Mouse (Mus musculus) forebrain, embryonic 14.5 days (tissue): ENCODE data around the gene Arl5c. TPM values are rescaled to one million over a fixed set of nuclear protein-coding genes. Genes with fewer than 3 reads are reported as not detected.

Experiments used
- ATAC-seq: fragments of 200-750 bp; cut with Nextera tagmentation; 2 replicates; pipeline ENCODE4 v1.8.0; 2017; ENCODE audit warnings: mild to moderate bottlenecking, moderate library complexity
- DNase-seq: peaks from one replicate; pipeline ENCODE4 v3.0.0-alpha.2; 2015; ENCODE audit warnings: low spot score
- H3K27ac ChIP-seq: fragments of 300-500 bp; sonication (generic); 2 replicates; pipeline ENCODE4 v1.5.1; 2014; ENCODE audit warnings: low read depth, mild to moderate bottlenecking, control low read depth, low read length, moderate library complexity
- H3K27me3 ChIP-seq: fragments of 300-500 bp; sonication (generic); replicated peaks from 2 replicates; pipeline ENCODE4 v1.6.1; 2014; ENCODE audit warnings: low read length, control low read depth, mixed read lengths; ENCODE audit not compliant: control insufficient read depth, insufficient read depth
- H3K36me3 ChIP-seq: fragments of 300-500 bp; sonication (generic); 2 replicates; pipeline ENCODE4 v1.6.1; 2014; ENCODE audit warnings: low read length, control low read depth; ENCODE audit not compliant: control insufficient read depth, insufficient read depth
- H3K4me1 ChIP-seq: fragments of 300-500 bp; sonication (generic); 2 replicates; pipeline ENCODE4 v1.6.1; 2014; ENCODE audit warnings: antibody characterized with exemption, low read length, control low read depth; ENCODE audit not compliant: control insufficient read depth, insufficient read depth
- H3K4me2 ChIP-seq: fragments of 300-500 bp; sonication (generic); 2 replicates; pipeline ENCODE4 v1.6.1; 2014; ENCODE audit warnings: mild to moderate bottlenecking, control low read depth, low read length
- H3K4me3 ChIP-seq: fragments of 300-500 bp; sonication (generic); 2 replicates; pipeline ENCODE4 v1.5.1; 2014; ENCODE audit warnings: low read depth, low read length, control low read depth
- H3K9ac ChIP-seq: fragments of 300-500 bp; sonication (generic); 2 replicates; pipeline ENCODE4 v1.6.1; 2014; ENCODE audit warnings: mild to moderate bottlenecking, low read length, control low read depth, moderate library complexity
- H3K9me3 ChIP-seq: fragments of 300-500 bp; sonication (generic); replicated peaks from 2 replicates; pipeline ENCODE4 v1.6.1; 2016; ENCODE audit warnings: low read length, control low read depth, mixed read lengths; ENCODE audit not compliant: control insufficient read depth
- WGBS: fragments of 180-500 bp; shearing (Covaris S2); extraction: QIAGEN DNeasy Blood & Tissue Kit; methylation state at CpG from one replicate; pipeline ENCODE4 v1.1.7; 2014; 5-methylcytosine and 5-hydroxymethylcytosine counted together
- polyA plus RNA-seq: library from polyadenylated mRNA; unstranded; fragments of >200 nt; fragmentation: Nextera tagmentation; extraction: Ambion mirVana; gene quantifications from 2 replicates; pipeline ENCODE4 v1.2.1, GENCODE M21; 2014

Gene Arl5c
- polyA plus RNA-seq, 1 experiment from 2014 or later: 4.8 TPM

DNA sequence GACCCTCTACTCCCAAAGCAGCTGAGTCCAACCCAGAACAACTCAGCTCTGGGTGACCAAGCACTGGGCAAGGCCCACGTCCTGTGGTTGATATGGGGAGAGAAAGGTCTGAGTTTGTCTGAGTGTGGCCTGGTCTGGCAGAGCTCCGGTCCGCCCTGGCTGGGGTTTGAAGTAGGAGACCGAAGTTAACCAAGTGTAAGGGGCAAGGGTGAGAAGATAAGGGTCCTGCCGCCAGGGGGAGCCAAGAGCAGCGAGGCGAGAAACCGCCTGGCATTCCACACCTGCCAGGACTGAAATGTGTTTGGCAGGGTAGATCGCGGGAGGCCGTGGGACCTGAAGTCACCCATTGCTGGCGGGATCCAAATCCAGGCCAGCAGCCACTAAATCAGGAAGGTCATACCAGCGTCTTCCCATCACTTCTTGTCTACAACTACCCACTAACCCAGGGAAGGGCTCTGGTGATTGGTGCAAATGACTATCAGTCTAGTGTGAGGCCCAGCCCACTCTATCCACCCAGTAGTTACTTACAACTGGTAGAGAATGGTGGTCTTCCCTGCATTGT, 1.4 kb downstream of the Arl5c start:
- Histone ChIP-seq H3K27me3 (no peaks in the 10 kb centered on the region), H3K4me3 (peak overlapping the region; percentile 40), H3K4me2 (peak overlapping the region; percentile 84), H3K36me3 (no peaks in the 10 kb centered on the region), H3K9ac (no peak overlapping the region), H3K4me1 (peaks cover 16% of the 10 kb centered on the region), H3K9me3 (no peaks in the 10 kb centered on the region), H3K27ac (no peak overlapping the region)
- DNase-seq (peak; percentile 63), ATAC-seq (peak; percentile 51)
- WGBS: 2% methylated on average over 13 of the region's 13 CpGs

GRCm38 (mm10) chr11:97988530-97989096, 7.4 kb downstream of the Arl5c start:
- peak overlapping the region; percentile 59 for H3K4me2 ChIP-seq
- H3K27me3 ChIP-seq: peaks cover 28% of the 10 kb centered on the region
- peak overlapping the region; percentile 79 for H3K9ac ChIP-seq
- peak overlapping the region; percentile 78 for H3K27ac ChIP-seq
- peak overlapping the region; percentile 85 for H3K4me3 ChIP-seq
- no peaks in the 10 kb centered on the region for H3K9me3 ChIP-seq
- H3K4me1 ChIP-seq: peaks cover 7% of the 10 kb centered on the region
- no peaks in the 10 kb centered on the region for H3K36me3 ChIP-seq
- ATAC-seq (peak; percentile 93), DNase-seq (peak; percentile 96)
- WGBS: under 1% methylated on average over 26 of the region's 26 CpGs

- DNase-seq (peak; percentile 94), ATAC-seq (peak; percentile 87)
- no peaks in the 10 kb centered on the region for H3K9me3 ChIP-seq
- H3K4me1 ChIP-seq: peaks cover 7% of the 10 kb centered on the region
- H3K27me3 ChIP-seq: peaks cover 28% of the 10 kb centered on the region
- no peaks in the 10 kb centered on the region for H3K36me3 ChIP-seq
- peak overlapping the region; percentile 85 for H3K4me3 ChIP-seq
- peak overlapping the region; percentile 78 for H3K27ac ChIP-seq
- H3K9ac ChIP-seq: peak overlapping the region; percentile 79
- peak overlapping the region; percentile 59 for H3K4me2 ChIP-seq
- under 1% methylated on average over 42 of the region's 42 CpGs for WGBS
Observed at GRCm38 (mm10) chr11:97987551-97988526, 8.1 kb downstream of the Arl5c start.

- peaks cover 28% of the 10 kb centered on the region for H3K27me3 ChIP-seq
- WGBS: 28% methylated on average over 13 of the region's 17 CpGs
- peaks cover 7% of the 10 kb centered on the region for H3K4me1 ChIP-seq
- peak overlapping the region; percentile 81 for H3K4me2 ChIP-seq
- H3K27ac ChIP-seq: no peak overlapping the region
- peak overlapping the region; percentile 56; the same call in 1 of the 2 replicates for H3K9ac ChIP-seq
- H3K9me3 ChIP-seq: no peaks in the 10 kb centered on the region
- ATAC-seq (no peak), DNase-seq (no peak)
- H3K4me3 ChIP-seq: peak overlapping the region; percentile 85
- H3K36me3 ChIP-seq: no peaks in the 10 kb centered on the region
Observed at GRCm38 (mm10) chr11:97986738-97987465, 9.1 kb downstream of the Arl5c start.

GRCm38 (mm10) chr11:97985727-97986677, 10.0 kb downstream of the Arl5c start, which contains the start of gene Plxdc1:
Plxdc1 (minus strand) TSS chr11:97986444.
- Histone ChIP-seq H3K4me2 (peak within 1 kb of the TSS; percentile 81), H3K27me3 (peaks cover 28% of the 10 kb centered on the region), H3K9ac (peak within 1 kb of the TSS; percentile 56), H3K36me3 (no peaks in the 10 kb centered on the region), H3K9me3 (no peaks in the 10 kb centered on the region), H3K4me3 (peak within 1 kb of the TSS; percentile 85), H3K27ac (no peak within 1 kb of the TSS), H3K4me1 (peaks cover 7% of the 10 kb centered on the region)
- DNase-seq: no peak
- WGBS: 3% methylated on average over 64 of the region's 74 CpGs
- no peak for ATAC-seq

- ATAC-seq: no peak
- 61% methylated on average over 1 of the region's 1 CpGs for whole genome bisulfite sequencing
Observed at GRCm38 (mm10) chr11:97983983-97984382, 12.0 kb downstream of the Arl5c start.

GRCm38 (mm10) chr11:97983506-97983905, 12.5 kb downstream of the Arl5c start:
- H3K4me3 ChIP-seq: no peak overlapping the region
- WGBS: 83% methylated on average over 3 of the region's 3 CpGs

More at GRCm38 (mm10) chr11:97983983-97984382, 12.0 kb downstream of the Arl5c start:
- H3K4me3 ChIP-seq: no peak overlapping the region
- peaks cover 28% of the 10 kb centered on the region for H3K27me3 ChIP-seq
- H3K9ac ChIP-seq: no peak overlapping the region
- no peaks in the 10 kb centered on the region for H3K36me3 ChIP-seq
- H3K27ac ChIP-seq: no peak overlapping the region
- no peaks in the 10 kb centered on the region; the same call in 1 of the 2 replicates for H3K4me1 ChIP-seq
- H3K9me3 ChIP-seq: no peaks in the 10 kb centered on the region
- H3K4me2 ChIP-seq: no peak overlapping the region
- DNase-seq: no peak

More at GRCm38 (mm10) chr11:97983506-97983905, 12.5 kb downstream of the Arl5c start:
- no peak for ATAC-seq
- H3K36me3 ChIP-seq: no peaks in the 10 kb centered on the region
- H3K4me1 ChIP-seq: no peaks in the 10 kb centered on the region; the same call in 1 of the 2 replicates
- H3K4me2 ChIP-seq: no peak overlapping the region
- no peaks in the 10 kb centered on the region for H3K9me3 ChIP-seq
- H3K27me3 ChIP-seq: peaks cover 28% of the 10 kb centered on the region
- no peak overlapping the region for H3K27ac ChIP-seq
- no peak overlapping the region for H3K9ac ChIP-seq
- DNase-seq: no peak
